Mouse (Mus musculus): ENCODE results near the gene Tnfrsf21.

GRCm38 (mm10) chr17:42991112-42991511, 25.2 kb upstream of the Tnfrsf21 start:
- TF ChIP-seq POLR2A (IDR thresholded peaks at IDR 0.05; ENCODE audit: borderline replicate concordance, low read depth, low read length) (no peak), CTCF (IDR thresholded peaks at IDR 0.05; ENCODE audit: low read depth, low read length) (no peak)

Measured in bone marrow macrophage, adult 2 months (primary cell).